ENCODE assay signal across 15 mouse cellular contexts in genomic region chr5:116425273-116425672, GRCm38 (mm10). TPM values are rescaled to one million over a fixed set of nuclear protein-coding genes. Genes with fewer than 3 reads are reported as not detected.
DNase-seq lines count a peak whose midpoint lies in the region; ATAC-seq and TF ChIP-seq lines count a peak whose summit lies in the region.
"Had no signal": no experiment of that assay in that cellular context is flagged by ENCODE, and none has a peak within 500 bp of the region (broad histone marks: within the 10 kb centered on the region; RNA-seq: fewer than 3 reads in every experiment).

No protein-coding gene starts in this region.

- no peak overlapping the region for H3K4me2 ChIP-seq in hindbrain, embryonic 12.5 days (replicated peaks)
- H3K4me2 ChIP-seq in hindbrain, postnatal 0 days (ENCODE audit: low read depth, low read length): no peak overlapping the region
- H3K4me2 ChIP-seq in intestine, postnatal 0 days (replicated peaks; ENCODE audit: low read depth): no peak overlapping the region
- H3K4me2 ChIP-seq: embryonic facial prominence, embryonic 12.5 days; hindbrain, embryonic 14.5 days; limb, embryonic 12.5 days; neural tube, embryonic 13.5 days had no signal

- no peaks in the 10 kb centered on the region for H3K36me3 ChIP-seq in hindbrain, embryonic 12.5 days
- H3K36me3 ChIP-seq in hindbrain, postnatal 0 days (ENCODE audit: insufficient read depth, low read length): no peaks in the 10 kb centered on the region
- H3K36me3 ChIP-seq in intestine, postnatal 0 days (ENCODE audit: control insufficient read depth, insufficient read depth): no peaks in the 10 kb centered on the region
- H3K36me3 ChIP-seq: embryonic facial prominence, embryonic 12.5 days; limb, embryonic 12.5 days; neural tube, embryonic 13.5 days had no signal

- H3K9ac ChIP-seq in hindbrain, embryonic 12.5 days: peak overlapping the region; percentile 47; the same call in 1 of the 2 replicates
- no peak overlapping the region for H3K9ac ChIP-seq in hindbrain, postnatal 0 days (replicated peaks; ENCODE audit: low read length)
- no peak overlapping the region for H3K9ac ChIP-seq in intestine, postnatal 0 days (ENCODE audit: low read depth, low read length)
- H3K9ac ChIP-seq: embryonic facial prominence, embryonic 12.5 days; hindbrain, embryonic 14.5 days; limb, embryonic 12.5 days; neural tube, embryonic 13.5 days had no signal

- no peak for TF ChIP-seq CTCF in hindbrain, postnatal 0 days (IDR thresholded peaks at IDR 0.05; ENCODE audit: low read depth)
- no peak for TF ChIP-seq CTCF in intestine, postnatal 0 days (IDR thresholded peaks at IDR 0.05; ENCODE audit: low read depth)

- H3K4me3 ChIP-seq in hindbrain, embryonic 12.5 days: no peak overlapping the region
- no peak overlapping the region for H3K4me3 ChIP-seq in hindbrain, postnatal 0 days (ENCODE audit: low read length)
- H3K4me3 ChIP-seq in intestine, postnatal 0 days (ENCODE audit: low read depth, low read length): no peak overlapping the region
- H3K4me3 ChIP-seq: embryonic facial prominence, embryonic 12.5 days; limb, embryonic 12.5 days; neural tube, embryonic 13.5 days had no signal

- H3K9me3 ChIP-seq in hindbrain, embryonic 12.5 days (replicated peaks): no peaks in the 10 kb centered on the region
- H3K9me3 ChIP-seq in hindbrain, postnatal 0 days (ENCODE audit: low read length): no peaks in the 10 kb centered on the region
- H3K9me3 ChIP-seq in intestine, postnatal 0 days (ENCODE audit: control insufficient read depth): no peaks in the 10 kb centered on the region
- H3K9me3 ChIP-seq: embryonic facial prominence, embryonic 12.5 days; limb, embryonic 12.5 days; neural tube, embryonic 13.5 days had no signal

- H3K27me3 ChIP-seq in hindbrain, embryonic 12.5 days: peaks cover 13% of the 10 kb centered on the region
- H3K27me3 ChIP-seq in hindbrain, postnatal 0 days (ENCODE audit: insufficient read depth, low read length): no peaks in the 10 kb centered on the region
- no peaks in the 10 kb centered on the region for H3K27me3 ChIP-seq in intestine, postnatal 0 days (replicated peaks; ENCODE audit: control insufficient read depth, insufficient read depth, low read length)
- H3K27me3 ChIP-seq: embryonic facial prominence, embryonic 12.5 days had no signal

- H3K4me1 ChIP-seq in hindbrain, embryonic 12.5 days: peaks cover 21% of the 10 kb centered on the region
- H3K4me1 ChIP-seq in hindbrain, postnatal 0 days (ENCODE audit: insufficient read depth, low read length): peaks cover 13% of the 10 kb centered on the region; the same call in 1 of the 2 replicates
- peaks cover 4% of the 10 kb centered on the region; the same call in 1 of the 2 replicates for H3K4me1 ChIP-seq in intestine, postnatal 0 days (replicated peaks; ENCODE audit: control insufficient read depth, insufficient read depth, low read length)

- H3K27ac ChIP-seq in hindbrain, embryonic 12.5 days: no peak overlapping the region
- no peak overlapping the region for H3K27ac ChIP-seq in hindbrain, postnatal 0 days
- no peak overlapping the region for H3K27ac ChIP-seq in intestine, postnatal 0 days (ENCODE audit: low read depth, low read length)
- H3K27ac ChIP-seq: embryonic facial prominence, embryonic 12.5 days; hindbrain, embryonic 14.5 days; limb, embryonic 12.5 days; neural tube, embryonic 13.5 days had no signal

- no peak for ATAC-seq in hindbrain, embryonic 12.5 days (ENCODE audit: low FRiP score)
- ATAC-seq in hindbrain, postnatal 0 days: no peak
- ATAC-seq in intestine, postnatal 0 days: no peak

- 68% methylated on average over 7 of the region's 7 CpGs for WGBS in hindbrain, embryonic 12.5 days
- WGBS in hindbrain, postnatal 0 days: 58% methylated on average over 7 of the region's 7 CpGs
- 43% methylated on average over 7 of the region's 7 CpGs for WGBS in intestine, postnatal 0 days

- peak; percentile 39 to 63 for DNase-seq in adrenal gland, adult (ENCODE audit: inconsistent age in 2 of 2, low spot score in 1 of 2)
- no peak for DNase-seq in adrenal gland, postnatal 4 days (ENCODE audit: low spot score in 2 of 2)
- DNase-seq in hindbrain, postnatal 0 days (ENCODE audit: low spot score): no peak
- DNase-seq in NIH3T3 (ENCODE audit: low read depth): peak; percentile 94
- peak; percentile 62 for DNase-seq in lung, postnatal 10 days
- DNase-seq in layer of hippocampus, adult 11-12 months (ENCODE audit: low spot score): no peak
- DNase-seq: cerebellum, adult 9-11 months; kidney, postnatal 25 days had no signal

RNA-seq across cellular contexts. Expression of gene Hspb8, which starts 2.6 kb away (rescaled TPM):
- 10 to 100 TPM; 31.0 to 39.1 TPM for total RNA-seq in adrenal gland, postnatal 4 days (2021)
- 5.9 and 6.9 TPM in 2 replicates for polyA plus RNA-seq in hindbrain, embryonic 12.5 days (2016; fragmentation: Nextera tagmentation; extraction: Ambion mirVana)
- total RNA-seq in hindbrain, postnatal 0 days (2014; rRNA removed): 13.2 and 17.9 TPM in 2 replicates
- 10.0 and 11.2 TPM in 2 replicates for polyA plus RNA-seq in hindbrain, postnatal 0 days (2015; fragmentation: Nextera tagmentation; extraction: Ambion mirVana)
- 9.0 and 10.5 TPM in 2 replicates for polyA plus RNA-seq in intestine, postnatal 0 days (2015; fragmentation: Nextera tagmentation; extraction: Ambion mirVana)
- total RNA-seq: MEL had no signal

Comparison
In these comparisons a context has a peak if more than half of its experiments do, and no peak if none do; other contexts are left out.
1. DNase-seq: peak in adrenal gland, adult (2 of 2), NIH3T3 (single experiment) and lung, postnatal 10 days (single experiment); none in adrenal gland, postnatal 4 days (0 of 2), hindbrain, postnatal 0 days (single experiment) and layer of hippocampus, adult 11-12 months (single experiment).